Mouse (Mus musculus) cerebellum, adult 11 months (tissue): ENCODE measurements around the gene Qsox2.

Source experiments
- DNase-seq: peaks from one replicate; pipeline ENCODE4 v3.0.0; 2022

Qsox2 gene

GRCm38 (mm10) chr2:26214526-26214925, 22.8 kb downstream of the Qsox2 start:
- DNase-seq = peak; percentile 86

DNA sequence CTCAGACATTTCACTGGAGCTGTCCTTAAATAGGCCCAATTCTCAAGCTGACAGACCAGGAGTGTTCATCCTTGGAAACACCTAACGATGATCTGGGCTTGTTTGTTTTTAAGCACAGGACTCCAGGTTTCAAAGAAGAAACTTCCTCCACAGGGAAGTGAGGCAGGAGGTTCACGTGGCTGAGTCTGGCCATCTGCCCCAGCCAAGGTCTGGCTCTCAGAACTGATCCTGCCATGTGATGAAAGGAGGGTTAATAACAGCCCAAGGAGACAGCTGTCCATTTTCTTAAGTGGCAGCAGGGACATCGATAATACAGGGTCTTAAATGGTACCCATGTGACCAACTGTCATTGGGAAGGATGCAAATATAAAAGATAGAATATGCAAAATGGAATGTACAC, 27.8 kb downstream of the Qsox2 start:
- DNase-seq = no peak

- DNase-seq = no peak
These were observed 29.1 kb downstream of the Qsox2 start, which contains the start of gene Lhx3 for GRCm38 (mm10) chr2:26208126-26208789. Gene Lhx3, minus strand, starts transcription at chr2:26208289.

- DNase-seq = no peak
These were observed 29.8 kb downstream of the Qsox2 start for GRCm38 (mm10) chr2:26207559-26207958.

- no peak for DNase-seq
These were observed 31.6 kb downstream of the Qsox2 start for GRCm38 (mm10) chr2:26205761-26206160.

DNA sequence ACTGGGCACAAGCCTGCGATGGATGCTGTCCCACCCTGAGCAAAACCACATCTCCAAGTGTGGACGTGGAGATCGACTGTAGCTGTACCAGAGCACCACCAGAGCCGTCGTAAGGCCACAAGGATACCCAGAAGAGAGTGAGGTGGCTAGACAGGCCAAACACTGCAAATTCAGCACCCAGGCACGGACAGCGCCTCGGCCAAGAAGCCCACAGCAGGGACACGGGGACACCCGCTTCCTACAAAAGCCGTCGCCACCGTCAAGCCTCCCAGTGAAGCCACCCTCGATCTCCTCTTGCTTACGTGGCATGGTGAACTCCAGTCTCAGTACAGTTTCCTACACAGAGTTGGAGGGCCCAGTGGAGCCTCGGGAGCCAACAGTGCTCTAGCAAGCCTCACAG, 32.2 kb downstream of the Qsox2 start:
- DNase-seq = no peak

GRCm38 (mm10) chr2:26202849-26203475, 34.4 kb downstream of the Qsox2 start:
- DNase-seq = no peak

GRCm38 (mm10) chr2:26201926-26202848, 35.1 kb downstream of the Qsox2 start:
- DNase-seq = no peak

GRCm38 (mm10) chr2:26198488-26198887, 38.8 kb downstream of the Qsox2 start:
- DNase-seq = no peak

DNA sequence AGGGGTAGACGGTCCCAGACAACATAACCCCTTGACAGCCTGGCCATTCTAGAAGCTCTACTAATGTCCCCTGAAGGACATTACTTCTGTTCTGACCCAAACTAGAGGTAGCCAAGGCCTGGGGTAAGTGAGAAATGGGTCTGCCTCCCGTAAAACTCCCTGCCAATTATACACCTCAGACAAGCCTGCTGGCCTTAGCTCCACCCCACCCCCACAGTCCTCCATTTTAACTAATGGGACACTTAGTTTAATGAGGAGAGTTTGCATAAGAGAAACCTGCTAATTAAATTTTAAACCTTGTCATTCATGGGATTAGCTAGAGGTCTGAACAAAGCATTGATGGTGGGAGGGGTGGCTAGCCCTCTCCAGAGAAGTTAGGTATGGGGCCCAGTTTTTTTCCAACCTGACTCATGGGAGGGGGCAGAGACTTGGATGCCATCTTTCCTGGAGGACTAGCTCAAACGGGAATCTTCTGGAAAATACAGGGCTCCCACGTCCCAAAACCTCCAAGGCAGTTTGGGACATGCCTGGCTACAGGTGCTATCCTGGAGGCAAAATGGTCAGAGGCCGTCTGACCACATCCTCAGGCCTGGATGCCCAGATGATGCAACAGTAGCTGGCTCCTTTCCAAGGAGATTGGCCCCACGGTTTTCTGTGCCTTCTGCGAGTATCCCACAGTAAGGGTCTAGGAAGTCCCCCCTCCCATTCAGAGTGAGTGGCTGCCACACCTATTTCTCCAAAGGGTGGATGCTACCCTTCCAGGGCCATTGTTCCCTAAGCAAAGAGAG, 42.6 kb downstream of the Qsox2 start:
- DNase-seq = no peak

- DNase-seq = no peak
These were observed 48.8 kb downstream of the Qsox2 start for GRCm38 (mm10) chr2:26188517-26188916.

DNA sequence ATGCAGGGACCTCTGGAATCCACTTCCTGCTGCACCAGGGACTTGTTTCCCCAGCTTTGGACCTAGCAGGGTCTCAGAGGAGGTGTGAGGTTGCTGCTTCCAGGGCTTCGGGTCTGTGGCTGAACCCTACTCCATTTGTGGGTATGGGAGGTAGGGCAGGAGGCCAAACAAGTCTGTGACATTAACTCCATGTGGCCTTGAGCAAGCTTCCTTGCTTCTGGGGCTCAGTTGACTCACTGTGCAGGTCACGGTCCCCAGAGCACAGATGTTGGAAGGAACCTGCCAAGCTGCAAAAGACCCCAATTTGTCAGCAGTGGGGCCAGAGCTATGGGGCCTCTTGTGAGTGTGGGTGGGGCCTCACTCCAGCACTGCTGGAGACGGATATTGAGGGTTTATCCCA, 53.0 kb downstream of the Qsox2 start:
- no peak for DNase-seq

- DNase-seq = peak; percentile 50
These were observed 54.7 kb downstream of the Qsox2 start for GRCm38 (mm10) chr2:26182646-26183045.

GRCm38 (mm10) chr2:26177189-26177588, 60.1 kb downstream of the Qsox2 start:
- no peak for DNase-seq

DNA sequence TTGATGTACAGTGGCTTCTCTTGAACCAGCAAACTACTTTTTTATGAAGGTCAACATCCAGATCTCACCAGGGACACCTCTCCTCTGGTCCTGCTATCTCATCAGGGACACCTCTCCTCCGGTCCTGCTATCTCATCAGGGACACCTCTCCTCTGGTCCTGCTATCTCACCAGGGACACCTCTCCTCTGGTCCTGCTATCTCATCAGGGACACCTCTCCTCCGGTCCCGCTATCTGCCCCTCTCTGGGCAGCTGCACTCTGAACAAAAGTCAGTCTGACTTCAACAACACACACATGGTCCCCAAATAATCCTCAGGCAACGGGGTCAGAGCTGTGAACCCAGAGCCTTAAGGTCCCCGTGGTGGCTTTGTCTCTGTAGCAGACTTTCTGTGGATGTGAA, 60.6 kb downstream of the Qsox2 start:
- DNase-seq = no peak

- no peak for DNase-seq
These were observed 62.1 kb downstream of the Qsox2 start for GRCm38 (mm10) chr2:26175191-26175590.

- no peak for DNase-seq
These were observed 65.2 kb downstream of the Qsox2 start for GRCm38 (mm10) chr2:26172166-26172565.

GRCm38 (mm10) chr2:26170376-26170775, 66.9 kb downstream of the Qsox2 start:
- no peak for DNase-seq

- DNase-seq = no peak
These were observed 68.3 kb downstream of the Qsox2 start for GRCm38 (mm10) chr2:26168843-26169579.

- DNase-seq = no peak
These were observed 70.4 kb downstream of the Qsox2 start for GRCm38 (mm10) chr2:26166890-26167289.
